Mouse (Mus musculus) Patski (cell line): ENCODE results near the gene Ano10. TPM values are rescaled to one million over a fixed set of nuclear protein-coding genes. Genes with fewer than 3 reads are reported as not detected.
A peak's percentile ranks its signal among the peaks of the same experiment; 100 is the strongest.

ENCODE experiments used
- ATAC-seq: fragments of 100-300 bp; one replicate; pipeline ENCODE4 v1.8.0; 2021
- CTCF ChIA-PET: fragments of 350-600 bp; sonication (Branson Sonifier 250); formaldehyde crosslinking; loops from one replicate; lab custom pipeline; 2022; ENCODE audit warnings: inconsistent platforms; lab: Charles Lee
- POLR2A ChIA-PET: fragments of 350-600 bp; sonication (Branson Sonifier 250); formaldehyde crosslinking; loops from one replicate; lab custom pipeline; 2022; ENCODE audit warnings: antibody characterized with exemption, inconsistent platforms; lab: Charles Lee
- DNase-seq: peaks from one replicate; pipeline ENCODE4 v3.0.0-alpha.2; 2011; ENCODE audit warnings: low read depth, low spot score
- H3K27me3 ChIP-seq: fragments of 371-371 bp; one replicate; pipeline ENCODE4 v1.5.1; 2021
- CTCF ChIP-seq: fragments of 100-300 bp; IDR thresholded peaks from one replicate; pipeline ENCODE4 v1.5.1; 2021
- in situ Hi-C: fragments of 300-500 bp; cut with MboI; formaldehyde crosslinking; loops from 3 replicates; pipeline ENCODE4 v1.11.1; 2018; ENCODE audit warnings: low pct_unique_long_range_greater_than_20kb, mixed read lengths
- polyA plus RNA-seq: library from polyadenylated mRNA; unstranded; gene quantifications from one replicate; pipeline ENCODE4 v1.2.3, GENCODE M21; 2021

Ano10 gene
- polyA plus RNA-seq: 62.6 TPM

DNA sequence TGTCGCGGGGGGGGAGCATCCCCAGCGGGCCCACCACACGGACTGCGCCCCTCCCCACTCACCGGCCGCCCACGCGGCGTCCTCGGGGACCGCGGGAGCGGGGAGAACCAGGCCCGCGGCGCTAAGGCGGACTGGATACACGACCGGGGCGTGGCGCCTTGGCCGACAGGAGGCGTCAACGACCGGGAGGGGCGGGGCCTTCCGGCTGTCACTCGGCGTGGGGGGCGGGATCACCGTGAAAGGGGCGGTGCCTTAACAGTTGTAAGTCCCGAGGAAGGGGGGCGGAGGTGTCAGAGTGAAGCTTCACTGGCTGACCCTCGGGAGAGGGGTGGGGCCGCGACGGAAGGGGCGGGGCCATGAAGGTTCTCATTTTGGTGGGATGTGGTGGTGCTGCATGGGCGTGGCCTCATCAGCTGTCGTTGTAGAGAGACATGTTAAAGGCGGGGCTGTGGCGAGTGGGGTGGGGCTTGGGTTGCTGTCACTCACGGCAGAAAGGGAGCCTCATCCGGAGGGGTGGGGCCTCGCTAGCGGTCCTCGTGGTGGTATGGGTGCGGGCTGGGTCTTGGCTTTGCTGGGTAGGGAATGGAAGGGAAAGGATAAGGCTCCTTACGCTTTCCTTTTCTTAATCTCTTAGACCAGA lies at the start of gene Ano10:
Gene Ano10 (minus strand): TSS at position 182 of the 640 bp plus-strand sequence.
- CTCF ChIA-PET: no interaction called here
- ATAC-seq: peak; percentile 87
- DNase-seq: peak; percentile 66
- POLR2A ChIA-PET: no interaction called here
- in situ Hi-C loops: no loop called here
- TF ChIP-seq CTCF: no peak
- H3K27me3 ChIP-seq: no peaks in the 10 kb centered on the region

DNA sequence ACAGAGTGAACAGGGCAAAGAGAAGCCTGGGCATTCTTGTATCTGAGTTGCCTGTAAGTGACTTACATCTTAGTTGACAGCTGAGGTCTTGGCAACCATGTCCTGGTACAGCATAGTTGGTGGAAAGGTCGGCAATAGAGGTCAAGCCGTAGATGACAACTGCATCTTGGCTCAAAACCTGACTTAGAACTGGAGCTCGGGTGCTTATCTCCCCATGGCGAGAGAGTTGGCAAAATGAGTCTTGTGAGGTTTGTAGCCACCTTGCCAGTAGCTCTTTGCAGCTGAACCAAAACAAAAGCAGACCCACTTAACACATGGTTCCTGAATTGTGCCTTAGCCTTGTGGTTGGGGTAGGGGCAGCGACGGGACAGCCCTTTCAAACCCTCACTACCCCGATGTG lies 49.2 kb upstream of the Ano10 start:
- DNase-seq (no peak), ATAC-seq (no peak)
- H3K27me3 ChIP-seq: no peaks in the 10 kb centered on the region
- ChIA-PET POLR2A (no interaction called here), CTCF (interaction anchor here (1.4 kb wide), 1 partner anchor 33 kb away, joined by 5 read pairs; no protein-coding TSS in a partner anchor)
- TF ChIP-seq CTCF: no peak
- in situ Hi-C loops: no loop called here

DNA sequence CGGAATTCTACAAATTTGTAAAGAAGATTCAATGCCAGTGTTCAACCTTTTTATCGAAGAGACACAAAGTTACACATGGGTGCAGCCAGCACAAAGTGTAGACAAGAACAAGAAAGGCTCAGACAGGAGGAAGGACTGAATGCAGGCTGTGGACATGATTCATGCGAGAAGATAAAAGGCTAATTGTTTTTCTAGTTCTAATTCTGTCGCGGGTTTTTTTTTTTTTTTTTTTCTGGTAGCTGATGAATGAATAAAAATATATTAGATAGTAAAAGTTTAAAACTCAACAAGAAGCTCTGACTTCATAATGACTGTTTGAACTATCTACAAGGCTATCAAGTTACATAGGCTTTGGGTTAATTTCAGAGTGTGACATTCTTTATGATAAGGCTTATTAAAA lies 45.7 kb upstream of the Ano10 start:
- POLR2A ChIA-PET: interaction anchor here (0.7 kb wide), 1 partner anchor 379 kb away, joined by 4 read pairs; no protein-coding TSS in a partner anchor
- H3K27me3 ChIP-seq: no peaks in the 10 kb centered on the region
- in situ Hi-C loops: no loop called here
- CTCF ChIA-PET: interaction anchor here (1.1 kb wide), 1 partner anchor 11 kb away, joined by 3 read pairs; no protein-coding TSS in a partner anchor
- ATAC-seq (no peak), DNase-seq (no peak)
- TF ChIP-seq CTCF: no peak

DNA sequence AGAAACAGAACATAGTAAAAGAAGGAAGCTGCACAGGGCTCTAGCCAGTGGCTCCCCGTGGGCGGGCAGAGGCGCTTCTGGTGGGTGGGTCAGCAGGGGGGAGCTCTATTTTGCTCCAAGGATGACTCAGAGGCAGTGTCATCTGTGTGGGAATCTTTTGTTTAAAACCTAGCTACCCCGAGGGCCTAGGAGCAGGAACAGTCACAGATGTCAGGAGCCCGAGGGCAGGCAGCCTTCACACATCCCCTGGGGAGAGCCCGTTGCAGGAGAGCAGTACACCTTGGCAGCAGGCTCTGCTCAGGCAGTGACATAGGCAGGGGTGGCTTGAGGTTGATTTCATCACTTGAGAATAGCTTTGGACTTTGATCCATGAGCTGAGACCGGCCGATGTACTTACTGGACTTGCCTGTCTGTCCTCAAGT lies 43.3 kb upstream of the Ano10 start:
- no peaks in the 10 kb centered on the region for H3K27me3 ChIP-seq
- DNase-seq: peak; percentile 64
- TF ChIP-seq CTCF: no peak
- ChIA-PET CTCF (interaction anchor here (0.9 to 1.1 kb wide), 2 partner anchors 10 to 15 kb away, joined by 3 read pairs; no protein-coding TSS in a partner anchor), POLR2A (no interaction called here)
- ATAC-seq: peak; percentile 95
- in situ Hi-C loops: no loop called here

DNA sequence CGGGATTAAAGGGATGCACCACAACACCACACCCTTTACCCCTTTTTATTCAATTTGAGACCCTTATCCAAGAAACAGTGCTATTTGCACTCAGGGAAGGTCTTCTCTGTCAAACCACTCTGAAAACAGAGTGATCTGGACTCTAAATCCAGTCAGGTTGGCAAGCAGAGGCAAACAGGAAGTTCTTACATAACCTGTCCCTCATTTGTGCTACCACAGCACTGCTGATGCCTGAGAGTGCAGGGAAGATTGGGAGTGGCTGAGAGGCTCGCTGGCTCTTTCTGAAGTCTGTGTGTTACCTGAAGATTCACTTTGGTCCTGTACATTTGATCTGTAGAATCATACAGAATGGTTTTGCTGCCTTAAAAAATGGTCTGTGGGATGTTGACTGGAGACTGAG lies 42.5 kb upstream of the Ano10 start:
- CTCF ChIA-PET: interaction anchor here (1.2 kb wide), 1 partner anchor 88 kb away, joined by 3 read pairs; no protein-coding TSS in a partner anchor
- in situ Hi-C loops: no loop called here

DNA sequence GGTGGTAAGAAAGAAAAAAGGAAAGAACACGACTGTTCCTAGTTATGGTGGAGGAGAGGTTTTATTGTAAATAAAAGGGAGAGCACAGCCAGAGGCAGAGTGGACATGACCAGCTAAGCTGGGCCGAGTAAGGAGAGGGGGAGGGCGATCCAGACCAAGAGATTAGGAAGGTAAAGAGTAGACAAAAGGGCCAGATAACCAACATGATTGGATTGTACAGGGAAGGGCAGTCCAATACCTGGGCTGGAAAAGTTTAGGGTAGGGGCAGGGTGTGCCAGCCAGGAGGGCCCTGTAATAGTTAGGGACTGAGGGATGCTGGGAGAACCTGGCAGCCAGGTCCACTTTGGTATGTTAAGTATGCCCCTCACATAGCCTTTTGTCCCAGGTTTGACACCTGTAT lies 34.0 kb upstream of the Ano10 start:
- ATAC-seq: no peak
- ChIA-PET CTCF (interaction anchor here (1.3 kb wide), 1 partner anchor 9 kb away, joined by 3 read pairs; no protein-coding TSS in a partner anchor), POLR2A (no interaction called here)
- TF ChIP-seq CTCF: no peak
- peaks cover 3% of the 10 kb centered on the region for H3K27me3 ChIP-seq
- in situ Hi-C loops: no loop called here
- no peak for DNase-seq

More for the DNA sequence above, 42.5 kb upstream of the Ano10 start:
- TF ChIP-seq CTCF: no peak
- DNase-seq: no peak
- H3K27me3 ChIP-seq: no peaks in the 10 kb centered on the region
- no peak for ATAC-seq
- POLR2A ChIA-PET: interaction anchor here (1.1 kb wide), 1 partner anchor 10 kb away, joined by 4 read pairs; no protein-coding TSS in a partner anchor

DNA sequence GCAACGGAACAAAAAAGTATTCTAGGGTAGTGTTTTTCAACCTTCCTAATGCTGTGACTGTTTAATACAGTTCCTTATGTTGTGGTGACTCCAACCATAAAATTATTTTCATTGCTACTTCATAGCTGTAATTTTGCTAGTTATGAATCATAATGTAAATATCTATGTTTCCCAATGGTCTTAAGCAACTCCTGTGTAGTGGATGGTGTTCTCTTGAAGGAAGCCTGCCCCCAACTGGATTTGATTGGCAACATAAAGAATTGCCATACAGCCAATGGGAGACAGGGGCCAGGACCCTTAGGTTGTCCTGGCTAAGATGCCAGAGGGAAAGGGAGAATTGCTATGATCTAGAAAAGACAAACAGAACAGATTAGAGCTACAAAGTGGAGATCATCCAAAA lies 31.8 kb upstream of the Ano10 start:
- ChIA-PET POLR2A (no interaction called here), CTCF (interaction anchor here (1.1 to 2.3 kb wide), 2 partner anchors 10 to 15 kb away, joined by 3 to 9 read pairs; no protein-coding TSS in a partner anchor)
- ATAC-seq (no peak), DNase-seq (no peak)
- in situ Hi-C loops: no loop called here
- TF ChIP-seq CTCF: no peak
- H3K27me3 ChIP-seq: peaks cover 3% of the 10 kb centered on the region

DNA sequence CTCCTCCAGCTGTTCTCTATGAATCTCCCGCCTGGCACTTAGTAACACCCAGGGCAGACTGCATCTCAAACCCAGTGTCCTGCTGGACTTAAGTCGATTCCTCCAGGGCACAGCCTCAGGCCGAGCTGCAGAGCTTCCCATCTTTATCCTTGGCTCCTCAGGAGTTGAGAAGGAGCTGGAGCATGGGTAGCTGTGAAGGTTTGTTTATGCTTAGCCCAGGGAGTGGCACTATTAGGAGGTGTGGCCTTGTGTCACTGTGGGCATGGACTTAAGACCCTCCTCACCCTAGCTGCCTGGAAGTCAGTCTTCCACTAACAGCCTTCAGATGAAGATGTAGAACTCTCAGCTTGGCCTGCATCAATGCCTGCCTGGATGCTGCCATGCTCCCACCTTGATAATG lies 28.1 kb upstream of the Ano10 start:
- in situ Hi-C loops: no loop called here
- ATAC-seq (no peak), DNase-seq (no peak)
- H3K27me3 ChIP-seq: no peaks in the 10 kb centered on the region
- no peak for TF ChIP-seq CTCF
- ChIA-PET POLR2A (no interaction called here), CTCF (interaction anchor here (1.2 kb wide), 1 partner anchor 15 kb away, joined by 3 read pairs; no protein-coding TSS in a partner anchor)

DNA sequence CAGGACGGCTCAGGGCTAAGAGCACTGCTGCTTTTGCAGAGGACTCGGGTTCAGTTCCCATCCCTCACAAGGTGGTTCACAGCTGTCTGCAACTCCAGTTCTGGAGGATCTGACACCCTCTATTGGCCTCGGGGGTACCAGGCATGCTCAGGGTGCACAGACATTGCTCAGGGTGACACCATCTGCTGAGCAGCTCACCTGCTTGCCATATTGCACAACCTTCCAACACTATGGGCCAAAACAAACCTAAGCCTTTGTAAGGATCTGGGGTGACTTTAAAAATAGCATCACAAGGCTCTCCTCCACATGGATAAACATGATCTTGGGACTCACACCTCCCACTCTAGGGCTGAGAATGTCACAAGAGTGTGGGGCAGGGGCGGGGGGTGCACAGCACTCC lies 26.4 kb upstream of the Ano10 start:
- POLR2A ChIA-PET: no interaction called here
- CTCF ChIA-PET: interaction anchor here (1.1 kb wide), 1 partner anchor 76 kb away, joined by 4 read pairs; no protein-coding TSS in a partner anchor
- no peaks in the 10 kb centered on the region for H3K27me3 ChIP-seq
- DNase-seq (no peak), ATAC-seq (no peak)
- TF ChIP-seq CTCF: no peak
- in situ Hi-C loops: no loop called here

DNA sequence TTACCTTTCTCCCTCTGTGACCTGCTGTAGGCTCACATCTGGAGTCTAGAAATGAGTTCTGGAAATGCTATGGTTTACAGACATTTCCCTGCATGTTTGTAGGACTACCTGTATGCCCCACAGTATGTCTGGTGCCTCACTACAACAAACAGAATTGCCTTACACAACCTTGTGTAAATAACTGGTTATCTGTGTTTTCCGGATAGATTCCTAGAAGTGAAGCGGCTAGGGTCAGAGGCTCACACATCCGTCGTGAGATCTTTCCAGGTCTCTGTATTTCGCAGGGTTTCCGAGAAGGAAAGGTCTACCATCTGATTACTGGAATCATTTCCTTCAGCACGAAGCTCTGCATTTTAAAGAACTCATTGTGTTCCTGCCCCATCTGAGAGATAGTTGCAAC lies 22.3 kb upstream of the Ano10 start:
- ATAC-seq: no peak
- CTCF ChIA-PET: no interaction called here
- TF ChIP-seq CTCF: no peak
- POLR2A ChIA-PET: no interaction called here
- DNase-seq: no peak
- H3K27me3 ChIP-seq: no peaks in the 10 kb centered on the region
- in situ Hi-C loops: loop anchor here (10.0 kb wide), 1 partner anchor 72 kb away; no protein-coding TSS in a partner anchor

DNA sequence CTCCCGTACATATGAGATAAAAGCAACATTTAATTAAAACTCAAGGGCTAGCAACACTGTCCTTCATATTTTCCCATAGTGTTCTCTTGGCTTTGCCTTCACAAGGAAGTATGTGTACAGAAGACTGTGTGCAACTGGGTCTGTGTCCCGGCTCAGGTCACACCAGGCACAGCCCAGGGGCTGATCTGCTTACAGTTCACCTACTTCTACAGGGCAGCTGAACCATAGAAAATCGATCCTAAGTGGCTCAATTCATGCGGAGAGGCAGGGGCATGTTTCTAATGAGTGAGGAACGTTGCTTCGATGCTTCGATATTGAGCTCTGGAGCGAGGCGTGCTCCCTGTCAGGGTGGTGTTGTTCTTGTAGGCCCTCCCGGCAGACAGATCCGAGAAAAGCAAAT lies 21.3 kb upstream of the Ano10 start:
- CTCF ChIA-PET: no interaction called here
- DNase-seq: no peak
- no peaks in the 10 kb centered on the region for H3K27me3 ChIP-seq
- in situ Hi-C loops: loop anchor here (10.0 kb wide), 1 partner anchor 71 kb away; no protein-coding TSS in a partner anchor
- TF ChIP-seq CTCF: no peak
- no peak for ATAC-seq
- POLR2A ChIA-PET: no interaction called here
